20 mouse cellular contexts compared by ENCODE assay signal in the genomic region with DNA sequence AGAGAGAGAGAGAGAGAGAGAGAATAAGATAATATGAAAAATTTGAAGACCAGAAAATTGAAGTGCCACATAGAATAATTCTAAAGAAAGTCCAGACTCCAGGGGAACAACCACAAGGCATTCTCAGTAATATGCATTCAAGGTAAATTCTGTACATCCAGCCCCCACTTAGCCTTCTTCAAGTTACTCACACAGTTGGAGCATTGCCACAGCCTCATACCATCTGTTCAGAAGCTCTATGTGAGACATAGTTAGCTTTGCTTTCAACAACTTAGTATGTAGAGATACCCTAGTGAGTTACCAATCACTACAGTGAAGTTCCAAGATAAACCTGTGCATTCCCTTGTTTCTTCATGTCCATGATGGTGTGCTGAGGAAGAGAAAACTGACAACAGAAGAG.
DNase-seq lines count a peak whose midpoint lies in the region; ATAC-seq lines count a peak whose summit lies in the region.
"Had no signal": no experiment of that assay in that cellular context is flagged by ENCODE, and none has a peak within 500 bp of the region (broad histone marks: within the 10 kb centered on the region; RNA-seq: fewer than 3 reads in every experiment).

No protein-coding gene starts in this region.

- no peak for ATAC-seq in granulocyte monocyte progenitor cell, adult 5-6 weeks (replicated peaks; ENCODE audit: poor library complexity, severe bottlenecking)
- ATAC-seq: forebrain, embryonic 13.5 days; hindbrain, postnatal 0 days; midbrain, embryonic 13.5 days had no signal

- DNase-seq in left cerebral cortex, adult 11 months (ENCODE audit: low spot score), result peak; percentile 7
- DNase-seq in left cerebral cortex, postnatal 4 days, result no peak
- peak; percentile 7 to 8 for DNase-seq in frontal cortex, postnatal 25 days (ENCODE audit: low spot score in 2 of 2)
- DNase-seq in right cerebral cortex, adult 2 months (ENCODE audit: low spot score in 2 of 2), result peak; percentile 56 to 58
- no peak for DNase-seq in testis, postnatal 10 days (ENCODE audit: low spot score)
- DNase-seq in spleen, adult 12 weeks (ENCODE audit: low spot score), result no peak
- DNase-seq: adrenal gland, postnatal 25 days; B cell, adult 2 months; cerebellum, adult 18-20 months; gastrocnemius, postnatal 25 days; kidney, adult 18-20 months; kidney, postnatal 10 days; lung, adult 18-20 months; lung, postnatal 14 days; thymus, adult 18-20 months; thymus, postnatal 4 days had no signal

- intact Hi-C loops in left cerebral cortex, postnatal 4 days (cut with DNase I), result no loop called here

Comparison
In these comparisons a context has a peak if more than half of its experiments do, and no peak if none do; other contexts are left out.
1. DNase-seq: peak in left cerebral cortex, adult 11 months (single experiment), frontal cortex, postnatal 25 days (2 of 2) and right cerebral cortex, adult 2 months (2 of 2); none in left cerebral cortex, postnatal 4 days (single experiment), testis, postnatal 10 days (single experiment) and spleen, adult 12 weeks (single experiment).